Mouse (Mus musculus): ENCODE measurements around the gene Dscaml1. TPM values are rescaled to one million over a fixed set of nuclear protein-coding genes. Genes with fewer than 3 reads are reported as not detected.

Gene Dscaml1
- total and polyA plus RNA-seq, 2 experiments from 2014 or later = 10.5 to 47.4 TPM

DNA sequence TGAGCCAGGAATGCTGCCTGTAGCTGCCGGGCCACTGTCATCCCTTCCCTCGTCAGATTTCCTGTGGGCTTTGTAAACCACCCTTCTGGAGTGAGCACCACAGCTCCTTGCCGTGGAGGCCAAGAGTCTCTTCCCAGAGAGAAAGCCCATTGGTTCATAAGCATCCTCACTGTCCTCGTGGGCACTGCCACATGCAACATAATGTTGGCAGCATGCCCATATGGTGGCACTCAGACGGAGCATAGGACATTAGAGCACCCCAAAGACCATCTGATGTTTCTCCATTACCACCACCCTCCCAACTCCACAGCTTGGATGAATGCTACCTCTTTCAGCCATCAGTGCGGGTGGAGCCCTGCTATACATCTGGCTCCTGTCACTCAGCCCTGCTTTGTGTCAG is 306.8 kb downstream of the Dscaml1 start:
- Histone ChIP-seq H3K4me1 (ENCODE audit: insufficient read depth, low read length) (no peaks in the 10 kb centered on the region), H3K27me3 (ENCODE audit: insufficient read depth, low read length) (no peaks in the 10 kb centered on the region), H3K27ac (0 out of 2 replicates have a peak overlapping the region, but pooled peaks have one; percentile 11), H3K36me3 (ENCODE audit: insufficient read depth, low read length) (no peaks in the 10 kb centered on the region), H3K9me3 (ENCODE audit: low read length) (no peaks in the 10 kb centered on the region), H3K4me2 (ENCODE audit: low read depth, low read length) (no peak overlapping the region), H3K9ac (replicated peaks; ENCODE audit: low read length) (no peak overlapping the region), H3K4me3 (ENCODE audit: low read length) (no peak overlapping the region)
- peak; percentile 38 for DNase-seq (ENCODE audit: low spot score)
- WGBS = 37% methylated on average over 6 of the region's 6 CpGs
- 0 out of 2 replicates have a peak, but pooled peaks have one; percentile 40 for ATAC-seq
- TF ChIP-seq CTCF (IDR thresholded peaks at IDR 0.05; ENCODE audit: low read depth) = no peak

DNA sequence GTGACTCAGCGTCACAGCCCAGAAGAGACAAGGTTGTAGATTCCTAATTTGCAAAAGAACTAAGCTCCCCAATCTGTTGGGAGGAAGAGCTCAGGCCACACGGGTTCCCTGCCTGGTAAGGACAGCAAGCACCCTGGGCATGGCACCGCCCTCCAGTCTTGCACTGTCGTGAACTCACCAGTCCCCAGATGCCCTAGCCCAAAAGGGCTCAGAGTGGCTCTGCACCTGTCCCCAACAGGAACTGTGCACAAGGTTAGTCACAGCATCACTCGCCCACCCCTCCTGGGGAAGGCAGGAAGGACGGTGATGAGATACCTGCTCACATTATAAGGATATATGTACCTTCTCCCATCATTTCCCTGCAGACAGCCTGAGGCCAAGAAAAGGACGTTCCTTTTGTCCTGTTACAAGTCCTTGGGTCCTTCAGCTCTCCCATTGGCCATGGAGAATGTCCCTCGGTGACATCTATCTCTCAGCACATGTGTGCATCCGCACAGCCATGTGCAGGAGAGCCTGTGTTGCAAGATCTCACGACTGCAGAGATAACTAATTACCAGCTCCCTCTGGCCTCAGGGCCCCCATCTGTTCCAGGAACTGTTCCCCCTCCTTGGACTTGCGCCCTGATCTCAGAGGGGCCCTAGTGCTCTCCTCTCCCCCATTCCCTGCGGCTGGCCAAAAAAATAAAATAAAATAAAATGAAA is 312.7 kb downstream of the Dscaml1 start:
- no peaks in the 10 kb centered on the region for H3K9me3 ChIP-seq (ENCODE audit: low read length)
- peak overlapping the region; percentile 5; the same call in 1 of the 2 replicates for H3K4me2 ChIP-seq (ENCODE audit: low read depth, low read length)
- peak overlapping the region; percentile 78 for H3K27ac ChIP-seq
- no peak overlapping the region; the same call in 1 of the 2 replicates for H3K9ac ChIP-seq (replicated peaks; ENCODE audit: low read length)
- ATAC-seq (peak; percentile 69), DNase-seq (ENCODE audit: low spot score) (peak; percentile 70)
- H3K36me3 ChIP-seq (ENCODE audit: insufficient read depth, low read length) = peaks cover 7% of the 10 kb centered on the region; the same call in 1 of the 2 replicates
- H3K27me3 ChIP-seq (ENCODE audit: insufficient read depth, low read length) = no peaks in the 10 kb centered on the region
- WGBS = 43% methylated on average over 12 of the region's 12 CpGs
- no peak for TF ChIP-seq CTCF (IDR thresholded peaks at IDR 0.05; ENCODE audit: low read depth)
- peaks cover 15% of the 10 kb centered on the region for H3K4me1 ChIP-seq (ENCODE audit: insufficient read depth, low read length)
- H3K4me3 ChIP-seq (ENCODE audit: low read length) = no peak overlapping the region

DNA sequence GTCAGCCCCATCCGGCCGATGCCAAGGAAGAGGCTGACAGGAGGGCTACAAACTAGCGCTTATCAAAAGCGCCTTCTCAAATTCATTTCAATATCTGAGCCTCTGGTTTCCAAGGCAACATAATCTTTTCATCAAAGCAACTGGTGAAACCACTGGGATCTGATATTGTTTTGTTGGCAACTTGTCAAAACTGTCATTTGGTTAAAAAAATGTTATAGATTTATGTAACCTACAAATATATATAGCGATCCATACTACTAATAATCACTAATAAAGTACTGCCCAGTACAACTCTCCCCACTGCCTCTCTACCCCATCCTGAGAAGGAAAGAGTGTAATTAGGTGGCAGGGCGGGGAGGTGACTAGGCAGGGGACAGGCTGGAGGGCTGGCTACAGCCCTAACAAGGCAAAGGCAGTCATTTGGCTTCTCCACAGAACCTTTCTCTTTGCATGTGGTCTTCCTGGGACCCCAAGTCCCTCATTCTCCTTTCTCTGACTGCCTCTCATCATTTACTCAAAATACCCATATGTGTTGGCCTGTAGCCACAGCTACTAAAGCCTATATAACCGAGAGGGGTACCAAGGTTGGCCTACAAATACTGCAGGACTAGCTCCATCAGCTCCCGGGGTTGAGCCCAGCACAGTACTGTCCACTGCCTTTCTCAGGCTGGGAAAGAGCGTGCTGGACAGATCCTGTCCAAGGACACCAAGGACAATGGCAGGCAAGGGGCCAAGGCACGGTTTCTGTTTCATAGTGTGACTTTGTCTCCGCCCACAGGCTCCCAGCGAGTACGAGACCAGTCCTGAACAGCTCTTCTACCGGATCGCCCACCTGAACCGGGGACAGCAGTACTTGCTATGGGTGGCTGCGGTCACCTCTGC is 313.5 kb downstream of the Dscaml1 start:
- Histone ChIP-seq H3K36me3 (ENCODE audit: insufficient read depth, low read length) (peaks cover 7% of the 10 kb centered on the region; the same call in 1 of the 2 replicates), H3K9ac (replicated peaks; ENCODE audit: low read length) (no peak overlapping the region; the same call in 1 of the 2 replicates)
- 46% methylated on average over 17 of the region's 17 CpGs for WGBS

DNA sequence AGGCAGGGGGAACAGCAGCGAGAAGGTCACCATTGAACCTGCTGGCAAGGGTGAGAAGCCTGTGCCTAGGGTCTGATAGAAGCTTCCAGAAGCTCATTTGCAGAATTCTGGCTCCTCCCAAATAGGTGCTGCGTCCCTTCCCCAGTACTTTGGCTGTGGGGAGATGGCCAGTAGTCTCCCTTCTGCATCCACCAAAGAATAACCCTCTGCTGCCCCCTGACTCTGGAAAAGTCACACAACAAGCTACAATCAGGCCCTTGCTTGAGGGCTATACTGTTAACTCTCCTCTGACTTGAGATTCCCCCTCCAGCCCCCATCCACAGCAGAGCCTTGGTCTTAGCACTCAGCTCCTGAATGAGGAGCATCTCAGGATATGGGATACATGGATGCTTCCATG is 314.2 kb downstream of the Dscaml1 start:
- H3K4me2 ChIP-seq (ENCODE audit: low read depth, low read length) = no peak overlapping the region
- peaks cover 15% of the 10 kb centered on the region for H3K4me1 ChIP-seq (ENCODE audit: insufficient read depth, low read length)
- no peak overlapping the region for H3K9ac ChIP-seq (replicated peaks; ENCODE audit: low read length)
- TF ChIP-seq CTCF (IDR thresholded peaks at IDR 0.05; ENCODE audit: low read depth) = peak; percentile 74
- peaks cover 7% of the 10 kb centered on the region; the same call in 1 of the 2 replicates for H3K36me3 ChIP-seq (ENCODE audit: insufficient read depth, low read length)
- no peak overlapping the region for H3K4me3 ChIP-seq (ENCODE audit: low read length)
- H3K27ac ChIP-seq = peak overlapping the region; percentile 78
- peak; percentile 68 for ATAC-seq
- no peaks in the 10 kb centered on the region for H3K27me3 ChIP-seq (ENCODE audit: insufficient read depth, low read length)
- 55% methylated on average over 2 of the region's 2 CpGs for WGBS
- DNase-seq (ENCODE audit: low spot score) = peak; percentile 80
- no peaks in the 10 kb centered on the region for H3K9me3 ChIP-seq (ENCODE audit: low read length)

More for the DNA sequence above, 313.5 kb downstream of the Dscaml1 start:
- Histone ChIP-seq H3K27ac (peak overlapping the region; percentile 78), H3K9me3 (ENCODE audit: low read length) (no peaks in the 10 kb centered on the region), H3K4me2 (ENCODE audit: low read depth, low read length) (no peak overlapping the region; the same call in 1 of the 2 replicates), H3K4me1 (ENCODE audit: insufficient read depth, low read length) (peaks cover 15% of the 10 kb centered on the region), H3K27me3 (ENCODE audit: insufficient read depth, low read length) (no peaks in the 10 kb centered on the region), H3K4me3 (ENCODE audit: low read length) (no peak overlapping the region)
- peak; percentile 81 for DNase-seq (ENCODE audit: low spot score)
- no peak for TF ChIP-seq CTCF (IDR thresholded peaks at IDR 0.05; ENCODE audit: low read depth)
- peak; percentile 71 for ATAC-seq

DNA sequence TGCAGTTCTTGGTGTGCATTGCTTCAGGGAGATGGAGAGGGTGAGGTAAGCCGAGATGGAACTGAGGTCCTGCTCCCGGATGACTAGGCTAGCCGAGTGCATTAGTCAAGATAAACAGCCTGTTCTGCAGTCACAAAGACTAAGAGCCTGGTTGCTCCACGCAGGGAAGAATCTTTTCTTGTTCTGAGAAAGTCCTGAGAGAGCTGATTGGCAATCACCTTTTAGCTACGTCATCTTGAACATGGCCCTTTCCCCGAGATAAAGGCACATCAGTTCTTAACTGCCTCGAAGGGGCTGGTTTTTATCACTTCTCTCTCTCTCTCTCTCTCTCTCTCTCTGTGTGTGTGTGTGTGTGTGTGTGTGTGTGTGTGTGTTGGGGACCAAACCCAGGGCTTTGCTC is 319.0 kb downstream of the Dscaml1 start:
- WGBS = 41% methylated on average over 7 of the region's 7 CpGs
- Histone ChIP-seq H3K4me1 (ENCODE audit: insufficient read depth, low read length) (peaks cover 3% of the 10 kb centered on the region; the same call in 1 of the 2 replicates), H3K27me3 (ENCODE audit: insufficient read depth, low read length) (no peaks in the 10 kb centered on the region), H3K4me2 (ENCODE audit: low read depth, low read length) (no peak overlapping the region), H3K9ac (replicated peaks; ENCODE audit: low read length) (no peak overlapping the region), H3K27ac (no peak overlapping the region), H3K4me3 (ENCODE audit: low read length) (no peak overlapping the region), H3K36me3 (ENCODE audit: insufficient read depth, low read length) (peaks cover 11% of the 10 kb centered on the region; the same call in 1 of the 2 replicates), H3K9me3 (ENCODE audit: low read length) (no peaks in the 10 kb centered on the region)
- TF ChIP-seq CTCF (IDR thresholded peaks at IDR 0.05; ENCODE audit: low read depth) = no peak
- DNase-seq (ENCODE audit: low spot score) (no peak), ATAC-seq (no peak)

DNA sequence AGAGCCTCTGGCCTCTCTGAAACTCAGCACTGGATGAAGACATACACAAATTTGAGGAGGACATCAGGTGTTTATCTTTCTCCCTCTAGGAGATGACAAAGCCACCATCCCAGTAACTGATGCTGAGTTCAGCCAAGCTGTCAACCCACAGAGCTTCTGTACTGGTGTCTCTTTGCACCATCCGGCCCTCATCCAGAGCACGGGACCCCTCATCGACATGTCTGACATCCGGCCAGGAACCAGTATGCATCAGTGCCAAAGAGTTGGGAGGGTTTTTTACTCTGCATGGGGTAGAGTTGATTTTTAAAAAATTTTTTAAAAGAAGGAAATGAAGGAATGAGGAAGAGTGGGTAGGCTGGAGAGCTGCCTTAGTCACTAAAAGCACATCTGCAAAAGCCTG is 323.5 kb downstream of the Dscaml1 start:
- Histone ChIP-seq H3K9ac (replicated peaks; ENCODE audit: low read length) (no peak overlapping the region), H3K4me2 (ENCODE audit: low read depth, low read length) (no peak overlapping the region), H3K4me3 (ENCODE audit: low read length) (no peak overlapping the region), H3K9me3 (ENCODE audit: low read length) (no peaks in the 10 kb centered on the region), H3K36me3 (ENCODE audit: insufficient read depth, low read length) (peaks cover 4% of the 10 kb centered on the region; the same call in 1 of the 2 replicates), H3K27me3 (ENCODE audit: insufficient read depth, low read length) (no peaks in the 10 kb centered on the region), H3K4me1 (ENCODE audit: insufficient read depth, low read length) (peaks cover 2% of the 10 kb centered on the region; the same call in 1 of the 2 replicates), H3K27ac (no peak overlapping the region)
- TF ChIP-seq CTCF (IDR thresholded peaks at IDR 0.05; ENCODE audit: low read depth) = no peak
- DNase-seq (ENCODE audit: low spot score) (no peak), ATAC-seq (no peak)
- WGBS = 82% methylated on average over 4 of the region's 4 CpGs
